Mouse (Mus musculus) frontal cortex, adult 2 months (tissue): ENCODE measurements around the gene Slc9a5. TPM values are rescaled to one million over a fixed set of nuclear protein-coding genes. Genes with fewer than 3 reads are reported as not detected.
A peak's percentile ranks its signal among the peaks of the same experiment; 100 is the strongest.

ENCODE experiments used
- DNase-seq, 2 experiments: peaks; one replicate each; pipeline ENCODE4 v3.0.0; 2022; ENCODE audit warnings: low spot score in 1 of 2; ENCODE audit errors: extremely low spot score in 1 of 2
- polyA plus RNA-seq: library from polyadenylated mRNA; depleted of rRNA; stranded (reverse); fragments of >200 nt; gene quantifications from 2 replicates; pipeline ENCODE4 v1.2.3, GENCODE M21; 2012; rRNA removed

The Slc9a5 gene
- polyA plus RNA-seq, 1 experiment = 26.4 TPM

DNA sequence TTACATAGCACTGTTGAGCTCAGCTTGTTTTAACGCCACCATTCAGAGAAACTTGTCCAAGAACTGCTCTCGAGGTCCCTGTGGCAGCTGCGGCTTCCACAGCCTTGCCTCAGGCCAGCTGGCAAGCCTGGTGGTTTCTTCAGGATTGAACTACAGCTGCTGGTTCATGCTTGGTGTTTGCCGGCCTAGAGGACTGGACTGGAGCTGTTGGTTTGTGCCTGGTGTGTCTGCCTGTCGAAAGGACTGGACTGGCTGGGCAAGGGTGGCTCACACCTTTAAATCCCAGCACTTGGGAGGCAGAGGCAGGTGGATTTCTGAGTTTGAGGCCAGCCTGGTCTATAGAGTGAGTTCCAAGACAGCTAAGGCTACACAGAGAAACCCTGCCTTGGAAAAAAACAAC is 51.4 kb downstream of the Slc9a5 start:
- no peak for DNase-seq

DNA sequence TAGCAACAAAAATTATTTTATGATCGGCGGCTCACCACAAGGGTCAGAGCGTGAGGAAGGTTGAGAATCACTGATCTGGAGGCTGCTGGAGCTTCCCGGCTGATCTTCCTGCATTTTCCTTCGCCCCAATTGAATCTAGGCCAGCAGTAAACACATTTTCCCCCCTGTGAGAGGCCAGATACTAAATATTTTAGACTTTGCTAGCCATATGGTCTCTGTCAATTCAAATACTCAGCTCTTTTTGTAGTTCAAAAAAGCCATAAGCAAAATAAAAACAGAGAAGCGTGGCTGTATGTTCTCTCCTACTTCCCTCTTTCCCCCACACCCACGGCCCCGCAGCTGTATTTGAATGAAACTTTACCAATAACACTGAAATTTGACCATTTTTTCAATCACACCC is 54.8 kb downstream of the Slc9a5 start:
- DNase-seq = no peak

GRCm38 (mm10) chr8:105404496-105404895 is 55.9 kb downstream of the Slc9a5 start:
- no peak for DNase-seq

DNA sequence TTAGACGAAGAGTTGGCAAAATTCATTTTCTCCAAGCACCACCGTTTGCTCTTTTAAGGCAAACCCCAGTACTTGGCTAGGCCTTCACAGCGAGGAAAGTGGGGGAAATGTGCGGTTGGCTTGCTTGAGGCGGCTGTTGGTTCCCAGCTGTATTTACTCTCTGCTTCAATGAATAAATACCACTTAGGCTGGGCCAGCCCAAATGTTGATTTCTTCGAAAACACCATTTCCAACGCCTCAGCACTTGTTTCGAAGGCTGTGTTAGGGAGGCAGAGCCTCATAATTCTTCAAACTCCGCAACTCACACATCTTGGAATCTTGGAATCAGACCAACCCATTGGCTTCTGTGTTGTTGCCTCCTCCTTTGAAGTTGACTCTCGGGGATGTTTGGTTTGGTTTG is 57.8 kb downstream of the Slc9a5 start:
- peak in 1 of 2 experiments; percentile 31 for DNase-seq

DNA sequence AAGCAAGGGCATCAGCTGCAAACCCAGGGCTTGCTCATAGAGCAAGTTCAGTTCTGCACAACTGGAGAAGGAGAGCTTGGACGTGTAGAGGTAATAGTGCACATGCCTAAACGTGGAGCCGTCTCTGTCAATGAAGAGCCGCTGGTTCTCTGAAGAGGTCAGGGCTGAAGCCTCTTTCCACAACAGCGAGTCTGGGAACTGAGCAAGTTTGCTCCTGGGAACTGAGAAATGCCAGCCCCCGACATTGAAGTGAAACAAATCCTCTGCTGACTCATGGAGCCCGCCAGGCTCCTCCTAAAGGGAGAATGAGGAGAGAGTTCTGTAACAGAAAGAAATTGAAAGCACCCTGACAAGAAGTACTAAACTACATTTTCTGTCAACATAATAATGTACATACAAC is 59.7 kb downstream of the Slc9a5 start:
- DNase-seq = peak in 1 of 2 experiments; percentile 16

DNA sequence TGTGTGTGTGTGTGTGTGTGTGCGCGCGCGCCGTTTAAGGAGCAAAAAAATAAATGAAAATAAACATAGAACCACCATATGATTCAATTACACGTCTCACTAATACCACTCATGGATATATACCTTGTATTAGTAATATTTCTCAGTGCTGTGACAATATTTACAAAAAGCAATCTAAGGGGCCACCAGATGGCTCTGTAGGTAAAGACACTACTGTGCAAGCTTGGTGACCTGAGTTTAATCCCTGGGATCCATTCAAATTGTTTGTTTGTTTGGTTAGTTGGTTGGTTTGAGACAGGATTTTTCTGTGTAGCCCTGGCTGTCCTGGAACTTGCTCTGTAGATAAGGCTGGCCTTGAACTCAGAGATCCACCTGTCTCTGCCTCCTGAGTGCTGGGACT is 61.3 kb downstream of the Slc9a5 start:
- no peak for DNase-seq

GRCm38 (mm10) chr8:105413391-105413790 is 64.7 kb downstream of the Slc9a5 start, which contains the start of the genes Kctd19 and Lrrc36:
Kctd19 (minus strand) TSS chr8:105413502.
Lrrc36 (plus strand) TSS chr8:105413571.
- DNase-seq = peak in 1 of 2 experiments; percentile 10

DNA sequence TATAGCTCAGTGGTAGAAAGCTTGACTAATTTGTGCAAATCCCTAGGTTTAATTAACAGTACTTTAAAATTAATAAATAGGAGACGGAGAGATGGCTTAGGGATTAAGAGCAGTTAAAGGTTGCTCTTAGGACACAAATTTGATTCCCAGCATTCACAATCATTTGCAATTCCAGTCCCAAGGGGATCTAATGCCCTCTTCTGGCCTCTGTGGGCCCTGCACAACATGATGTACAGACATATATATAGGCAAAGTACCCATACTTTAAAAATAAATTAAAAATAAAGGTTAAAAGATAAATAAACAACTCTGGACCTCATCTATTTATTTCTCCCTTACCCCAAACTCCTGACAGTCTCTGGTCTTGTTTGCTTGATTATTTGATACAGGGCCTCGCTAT is 70.3 kb downstream of the Slc9a5 start:
- no peak for DNase-seq

Other genes starting within 250 kb of the Slc9a5 start
- not detected in 2 replicates for gene Ces4a, start 217.0 kb upstream of the Slc9a5 start, polyA plus RNA-seq
- 25.2 and 28.1 TPM in 2 replicates for gene Cbfb, start 178.2 kb upstream of the Slc9a5 start, polyA plus RNA-seq
- 35.6 and 41.5 TPM in 2 replicates for gene D230025D16Rik, start 123.7 kb upstream of the Slc9a5 start, polyA plus RNA-seq
- 3.9 and 4.5 TPM in 2 replicates for gene B3gnt9, start 93.7 kb upstream of the Slc9a5 start, polyA plus RNA-seq
- 8.4 and 8.7 TPM in 2 replicates for gene Tradd, start 84.2 kb upstream of the Slc9a5 start, polyA plus RNA-seq
- 2.0 and 2.1 TPM in 2 replicates for gene Fbxl8, start 84.2 kb upstream of the Slc9a5 start, polyA plus RNA-seq
- gene Hsf4, start 79.0 kb upstream of the Slc9a5 start, polyA plus RNA-seq = 20.2 and 20.7 TPM in 2 replicates
- gene Nol3, start 72.7 kb upstream of the Slc9a5 start, polyA plus RNA-seq = 13.4 and 14.2 TPM in 2 replicates
- gene 4931428F04Rik, start 59.0 kb upstream of the Slc9a5 start, polyA plus RNA-seq = 33.3 and 33.4 TPM in 2 replicates
- 2.2 and 2.4 TPM in 2 replicates for gene Exoc3l, start 52.7 kb upstream of the Slc9a5 start, polyA plus RNA-seq
- 59.9 and 67.7 TPM in 2 replicates for gene E2f4, start 51.2 kb upstream of the Slc9a5 start, polyA plus RNA-seq
- 2.4 and 2.6 TPM in 2 replicates for gene Elmo3, start 43.2 kb upstream of the Slc9a5 start, polyA plus RNA-seq
- gene Lrrc29, start 22.6 kb upstream of the Slc9a5 start, polyA plus RNA-seq = 3.5 and 4.8 TPM in 2 replicates
- 73.1 and 74.3 TPM in 2 replicates for gene Tmem208, start 22.5 kb upstream of the Slc9a5 start, polyA plus RNA-seq
- 3.8 and 4.2 TPM in 2 replicates for gene Fhod1, start 890 bp upstream of the Slc9a5 start, polyA plus RNA-seq
- gene Plekhg4, start 24.4 kb downstream of the Slc9a5 start, polyA plus RNA-seq = 3.2 TPM in 2 replicates
- not detected in 2 replicates for gene Kctd19, start 64.7 kb downstream of the Slc9a5 start, polyA plus RNA-seq
- gene Lrrc36, start 64.7 kb downstream of the Slc9a5 start, polyA plus RNA-seq = 0.34 and 0.53 TPM in 2 replicates
- gene Tppp3, start 122.7 kb downstream of the Slc9a5 start, polyA plus RNA-seq = 66.7 and 76.4 TPM in 2 replicates
- 75.3 and 75.7 TPM in 2 replicates for gene Zdhhc1, start 148.1 kb downstream of the Slc9a5 start, polyA plus RNA-seq
- gene Hsd11b2, start 169.9 kb downstream of the Slc9a5 start, polyA plus RNA-seq = 0.21 and 0.22 TPM in 2 replicates
- gene Atp6v0d1, start 217.2 kb downstream of the Slc9a5 start, polyA plus RNA-seq = 334 and 339 TPM in 2 replicates